Mouse (Mus musculus) yolk sac, embryonic 10.5 days (tissue): ENCODE results near the gene Wfikkn1.
"Not testable (repeated sequence)": the region's sequence is repeated elsewhere in the genome, so short reads cannot be mapped to it uniquely, and the experiment has no call there.

Experiments used
- DNase-seq: peaks from one replicate; pipeline ENCODE4 v3.0.0-alpha.2; 2017; ENCODE audit warnings: low spot score

Gene Wfikkn1

DNA sequence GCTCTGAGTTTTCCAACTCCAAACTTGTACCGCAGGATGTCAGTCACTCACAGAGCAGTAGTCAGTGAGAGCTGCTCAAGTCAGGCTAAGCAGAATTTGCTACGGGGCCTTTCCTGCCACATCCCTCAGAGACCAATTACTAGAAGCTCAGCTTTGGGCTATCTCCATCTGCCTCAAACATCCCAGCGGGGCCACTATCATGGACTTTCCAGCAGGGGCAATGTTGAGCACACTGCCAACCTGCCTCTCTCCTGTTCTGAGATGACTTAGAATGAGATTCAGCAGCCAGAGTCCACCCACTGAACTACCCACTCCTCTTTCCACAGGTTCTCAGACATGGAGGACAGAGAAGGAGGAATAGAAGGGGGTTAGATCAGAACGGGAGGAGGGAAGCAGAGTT is 5.0 kb upstream of the Wfikkn1 start:
- no peak for DNase-seq

- DNase-seq = no peak
Observed at GRCm38 (mm10) chr17:25883824-25884223, 3.2 kb upstream of the Wfikkn1 start.

GRCm38 (mm10) chr17:25883268-25883667 is 2.6 kb upstream of the Wfikkn1 start:
- no peak for DNase-seq

GRCm38 (mm10) chr17:25882306-25882705 is 1.6 kb upstream of the Wfikkn1 start:
- DNase-seq = no peak

DNA sequence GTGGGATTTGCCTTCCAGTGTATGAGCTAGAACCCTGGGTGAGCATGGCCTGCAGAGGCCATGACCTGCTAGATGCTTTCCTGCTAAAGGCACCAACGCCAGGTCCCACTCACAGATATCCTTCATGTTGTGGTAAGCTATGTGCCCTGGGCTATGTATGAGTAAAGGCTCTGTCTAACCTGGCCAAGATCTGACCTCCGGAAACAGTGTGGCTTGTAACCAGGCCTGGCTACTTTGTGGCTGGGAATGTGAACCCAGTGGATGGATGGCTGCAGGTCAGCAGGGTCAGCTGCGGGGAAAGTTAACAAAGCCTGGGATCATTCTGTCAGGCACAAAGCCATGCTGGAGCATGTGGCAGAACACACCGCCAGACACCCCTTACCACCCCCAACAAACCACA is 1.0 kb upstream of the Wfikkn1 start:
- DNase-seq = peak; percentile 57

DNA sequence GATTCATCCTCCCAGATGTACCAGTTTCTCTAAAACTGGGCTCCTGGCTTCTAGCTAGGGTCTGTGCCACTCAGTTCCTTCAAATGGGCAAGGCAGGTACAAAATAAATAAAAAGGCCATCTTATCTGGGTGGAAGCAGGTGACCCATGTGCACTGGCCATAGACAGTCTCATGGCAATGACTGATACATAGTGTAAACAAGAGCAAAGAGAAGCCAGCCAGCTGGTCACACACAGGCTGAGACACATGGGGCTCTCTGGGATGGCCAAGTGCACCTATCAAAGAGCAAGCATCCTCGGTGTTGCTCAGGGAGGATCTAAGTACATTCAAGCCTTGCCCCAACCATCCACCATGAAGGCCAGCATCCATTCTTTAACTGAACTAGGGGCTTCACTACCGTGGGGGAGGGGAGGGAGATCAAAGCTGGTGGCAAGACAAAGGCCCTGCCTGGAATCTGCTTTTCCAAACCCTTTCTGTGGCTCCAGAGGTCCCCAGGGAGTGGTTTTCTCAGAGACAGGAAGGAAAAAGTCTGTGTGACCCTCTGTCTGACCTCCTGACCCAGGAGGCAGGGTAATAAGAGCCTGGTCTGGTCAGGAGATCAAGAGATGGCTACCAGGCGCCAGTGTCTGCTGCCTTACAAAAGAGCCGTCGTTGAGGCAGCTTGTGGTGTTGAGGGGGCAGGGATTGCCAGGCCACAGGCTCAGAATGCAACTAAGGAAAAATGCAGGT is 419 bp upstream of the Wfikkn1 start:
- peak; percentile 81 for DNase-seq

GRCm38 (mm10) chr17:25879750-25880149 is 908 bp downstream of the Wfikkn1 start:
- no peak for DNase-seq

DNA sequence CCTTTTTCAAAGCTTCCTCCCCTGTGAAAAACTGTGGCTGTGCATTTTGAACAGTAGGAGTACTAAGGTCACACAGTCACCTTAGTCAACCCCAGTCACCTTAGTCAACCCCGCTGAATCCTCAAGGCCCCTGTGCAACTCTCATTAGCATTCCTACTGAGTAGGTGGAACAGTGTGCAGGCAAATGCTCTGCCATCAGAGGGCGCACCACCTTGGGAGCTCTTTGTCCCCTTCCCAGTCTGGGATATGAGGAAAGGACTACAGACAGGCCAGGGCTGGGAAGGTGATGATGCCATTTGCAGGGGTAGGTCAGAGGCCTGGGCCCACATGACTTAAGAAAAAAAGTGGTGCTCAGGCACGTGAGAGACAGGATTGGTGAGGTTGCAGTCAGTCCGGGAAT is 1.4 kb downstream of the Wfikkn1 start:
- no peak for DNase-seq

GRCm38 (mm10) chr17:25878611-25879180 is 2.0 kb downstream of the Wfikkn1 start:
- DNase-seq = no peak

- DNase-seq = no peak
Observed at GRCm38 (mm10) chr17:25877741-25878610, 2.7 kb downstream of the Wfikkn1 start.

DNA sequence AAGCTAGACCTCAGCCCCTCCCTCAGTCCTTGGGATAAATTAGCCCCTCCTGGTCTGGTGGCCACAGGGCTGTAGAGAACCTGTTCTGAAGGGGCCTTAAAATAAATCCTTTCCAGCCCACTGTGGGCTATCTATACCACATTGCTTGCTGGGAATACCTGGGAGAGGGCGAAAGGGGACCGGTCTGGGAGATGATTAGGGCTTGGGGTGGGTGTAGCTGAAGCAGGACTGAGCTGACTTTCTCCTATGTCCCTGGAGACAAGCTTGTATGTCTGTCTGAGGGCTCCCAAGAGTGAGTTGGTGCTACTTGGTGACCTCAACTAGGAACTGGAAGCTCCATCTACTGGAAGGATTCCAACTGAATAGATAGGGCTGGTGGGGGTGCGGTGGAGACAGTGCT is 3.6 kb downstream of the Wfikkn1 start:
- no peak for DNase-seq

DNA sequence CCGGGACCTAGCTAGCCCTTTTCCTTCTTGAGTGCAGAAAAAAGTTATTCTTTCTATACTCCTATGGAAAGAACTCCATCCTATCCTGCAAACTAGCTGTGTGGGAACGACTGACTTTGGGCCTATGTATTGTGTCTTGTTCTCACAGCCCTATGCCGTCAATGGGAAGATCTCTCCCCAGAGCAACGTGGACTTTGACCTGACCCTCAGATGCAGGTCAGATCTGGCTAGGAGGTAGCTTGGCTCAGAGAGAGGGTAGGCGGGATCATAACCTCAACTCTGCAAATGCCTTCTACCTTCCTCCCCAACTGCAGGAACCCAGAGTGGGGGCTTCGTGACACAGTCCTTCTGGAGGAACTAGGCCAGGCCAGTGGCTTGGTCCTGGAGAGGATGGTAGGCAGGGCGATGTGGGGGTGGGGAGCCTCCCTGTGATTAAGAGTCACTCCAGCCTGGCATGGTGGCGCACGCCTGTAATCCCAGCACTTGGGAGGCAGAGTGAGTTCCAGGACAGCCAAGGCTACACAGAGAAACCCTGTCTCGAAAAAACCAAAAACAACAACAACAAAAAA is 4.2 kb downstream of the Wfikkn1 start:
- DNase-seq = peak; percentile 76

GRCm38 (mm10) chr17:25875171-25876136 is 5.2 kb downstream of the Wfikkn1 start:
- DNase-seq = peak; percentile 92

GRCm38 (mm10) chr17:25874721-25875170 is 5.9 kb downstream of the Wfikkn1 start, which contains the start of gene Mettl26:
TSS of gene Mettl26 (plus strand) at chr17:25875074.
- peak; percentile 94 for DNase-seq

GRCm38 (mm10) chr17:25874148-25874720 is 6.4 kb downstream of the Wfikkn1 start:
- DNase-seq = no peak

- DNase-seq = no peak
Observed at GRCm38 (mm10) chr17:25873405-25874147, 7.1 kb downstream of the Wfikkn1 start.

DNA sequence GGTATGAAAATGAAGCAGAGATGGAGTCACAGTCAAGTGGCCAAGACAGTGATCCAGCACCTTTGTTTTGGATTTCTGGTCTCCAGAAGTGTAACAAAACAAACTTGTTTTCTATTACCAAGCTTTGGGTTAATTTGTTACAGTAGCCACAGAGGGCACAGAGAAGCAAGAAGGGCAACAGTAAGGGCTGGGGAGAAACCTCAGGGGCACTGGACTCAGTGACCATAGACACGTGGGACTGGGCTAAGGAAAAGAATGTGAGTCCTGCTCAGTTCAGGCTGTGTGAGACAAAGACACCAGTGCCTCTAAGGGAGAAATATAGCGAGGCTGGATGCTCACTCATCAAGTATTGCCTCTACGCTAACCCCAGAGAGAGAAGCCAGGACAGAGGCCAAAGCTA is 8.0 kb downstream of the Wfikkn1 start:
- no peak for DNase-seq

DNA sequence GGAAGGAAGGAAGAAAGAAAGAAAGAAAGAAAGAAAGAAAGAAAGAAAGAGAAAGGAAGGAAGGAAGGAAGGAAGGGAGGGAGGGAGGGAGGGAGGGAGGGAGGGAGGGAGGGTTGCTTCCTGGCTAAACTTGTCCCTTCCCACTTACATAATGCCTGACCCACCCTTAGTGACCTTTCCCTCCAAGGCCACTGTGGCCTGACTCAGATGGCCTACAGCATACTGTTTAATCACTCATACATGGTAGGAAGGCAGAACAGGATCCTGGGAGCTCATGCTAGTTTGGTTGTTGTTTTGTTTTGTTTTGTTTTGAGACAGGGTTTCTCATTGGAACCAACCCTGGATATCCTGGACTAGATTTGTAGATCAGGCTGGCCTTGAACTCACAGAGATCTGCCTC is 9.1 kb downstream of the Wfikkn1 start:
- DNase-seq = not testable (repeated sequence)

DNA sequence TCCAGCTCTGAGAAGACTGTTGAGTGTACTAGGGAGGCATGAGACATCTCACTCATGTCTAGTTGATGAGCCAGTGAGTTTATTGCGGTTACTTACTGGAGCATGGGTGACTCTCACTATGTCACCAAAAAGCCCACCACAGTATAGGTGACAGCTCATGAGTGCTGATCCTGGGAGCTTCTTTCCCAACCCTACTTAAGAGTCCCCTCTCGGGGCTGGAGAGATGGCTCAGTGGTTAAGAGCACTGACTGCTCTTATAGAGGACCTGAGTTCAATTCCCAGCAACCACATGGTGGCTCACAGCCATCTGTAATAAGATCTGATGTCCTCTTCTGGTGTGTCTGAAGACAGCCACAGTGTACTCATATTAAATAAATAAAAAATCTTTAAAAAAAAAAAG is 10.7 kb downstream of the Wfikkn1 start:
- no peak for DNase-seq

- no peak for DNase-seq
Observed at GRCm38 (mm10) chr17:25869498-25869897, 11.2 kb downstream of the Wfikkn1 start.
